Mouse (Mus musculus): Measurements from ENCODE around the gene Krtap10-10.

Krtap10-10 gene

DNA sequence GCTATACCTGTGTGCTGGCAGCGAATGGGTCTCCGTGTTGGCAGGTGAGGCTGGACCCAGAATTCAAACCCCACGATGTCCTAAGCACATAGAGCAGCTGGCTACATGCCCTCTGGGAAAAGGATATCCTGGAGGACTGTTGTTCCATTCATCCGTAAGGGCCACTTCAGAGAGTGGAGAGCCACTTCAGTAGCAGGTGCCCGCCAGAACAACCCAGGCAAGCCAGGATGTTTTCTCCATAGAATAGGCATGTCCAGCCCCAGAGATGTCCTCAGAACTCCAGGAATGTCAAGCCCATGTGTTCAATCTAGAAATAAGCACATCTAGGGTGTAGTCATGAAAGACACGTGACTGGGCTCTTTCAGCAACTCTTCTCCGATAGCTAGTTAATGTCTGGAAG lies 33.9 kb downstream of the Krtap10-10 start:
- no peak for DNase-seq

DNA sequence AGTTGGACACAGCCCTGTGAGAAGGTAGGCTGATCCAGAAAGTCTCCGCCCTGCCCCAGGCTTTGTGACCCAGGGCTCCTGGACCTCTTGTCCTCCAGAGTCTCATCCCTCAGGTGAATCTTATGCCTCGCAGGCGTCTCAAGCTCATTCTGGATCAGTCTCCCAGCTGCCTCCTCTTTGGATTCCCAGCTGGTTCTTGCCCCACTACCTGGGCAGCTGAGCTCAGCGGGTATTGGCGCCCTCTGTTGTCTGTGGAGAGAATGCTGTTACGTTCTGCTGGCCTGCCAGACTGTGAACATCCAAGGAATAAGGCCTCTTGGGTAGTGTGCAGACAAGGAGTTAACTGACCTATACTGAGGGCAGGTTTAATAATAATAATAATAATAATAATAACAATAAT lies 43.2 kb downstream of the Krtap10-10 start:
- DNase-seq, result no peak

DNA sequence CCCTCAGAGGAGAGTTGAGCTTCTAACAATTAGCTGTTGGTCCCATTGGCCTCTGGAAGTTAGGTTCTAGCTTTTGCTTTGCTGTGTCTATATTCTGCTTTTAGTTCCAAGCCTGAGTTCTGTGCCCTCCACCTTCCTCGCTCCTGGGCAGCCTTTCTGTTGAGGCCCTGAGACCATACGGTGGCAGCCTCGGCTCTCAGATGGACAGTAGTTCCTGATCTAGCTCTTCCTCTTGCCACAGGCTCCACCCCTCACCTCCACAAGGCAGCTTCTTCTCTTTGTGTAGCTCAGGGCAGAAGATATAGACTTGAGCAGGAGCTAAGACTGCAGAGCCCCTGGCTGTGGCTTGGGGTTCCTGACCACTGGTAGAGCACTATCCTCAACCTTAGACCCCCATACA lies 44.6 kb downstream of the Krtap10-10 start:
- DNase-seq, result no peak

DNA sequence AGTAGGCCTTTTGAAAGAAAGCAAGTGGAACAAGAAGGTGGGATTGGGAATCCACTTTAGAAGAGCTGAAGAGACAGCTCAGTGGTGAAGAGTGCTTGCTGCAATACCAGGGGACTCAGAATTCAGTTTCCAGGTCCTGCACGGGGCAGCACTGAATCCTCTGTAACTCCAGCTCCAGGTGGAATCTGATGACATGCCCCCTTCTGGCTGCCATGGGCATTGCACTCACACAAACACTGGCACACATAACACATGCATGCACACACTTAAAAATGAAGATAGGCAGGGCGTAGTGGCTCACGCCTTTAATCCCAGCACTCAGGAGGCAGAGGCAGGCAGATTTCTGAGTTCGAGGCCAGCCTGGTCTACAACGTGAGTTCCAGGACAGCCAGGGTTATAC lies 46.8 kb downstream of the Krtap10-10 start:
- no peak for DNase-seq

DNA sequence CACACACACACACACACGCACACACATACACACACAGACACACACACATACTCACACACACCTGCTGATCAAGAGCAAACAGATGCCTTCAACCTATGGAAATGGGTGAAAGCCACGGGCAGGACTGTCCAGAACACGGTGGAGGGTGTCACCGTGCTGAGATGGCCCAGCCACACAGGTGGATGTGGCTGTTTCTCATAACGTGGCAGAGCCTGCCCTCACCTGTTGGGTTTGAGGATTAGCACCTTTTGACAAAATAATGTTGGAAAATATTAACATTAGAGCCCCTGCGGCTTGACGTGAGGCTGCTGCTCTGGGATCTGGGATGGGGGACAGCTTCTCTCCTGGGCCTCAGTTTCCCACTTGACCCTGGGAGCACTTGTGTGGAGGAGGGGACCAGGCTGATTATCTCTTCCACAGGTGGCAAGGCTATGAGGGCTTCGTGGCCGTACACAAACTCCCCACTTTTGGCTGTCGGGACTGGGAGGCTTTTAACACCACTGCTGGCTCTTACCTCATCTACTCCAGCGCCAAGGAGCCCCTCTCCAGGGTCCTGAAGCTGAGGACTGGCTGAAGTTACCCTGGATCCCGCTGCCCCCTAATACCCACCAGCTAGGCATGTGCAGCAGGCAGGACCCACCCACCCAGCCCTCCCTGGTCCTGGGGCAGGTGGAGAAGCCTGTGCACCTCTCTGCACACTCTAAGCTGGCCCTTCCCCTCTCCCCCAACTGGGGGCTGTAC lies 50.4 kb downstream of the Krtap10-10 start:
- DNase-seq, result no peak
